Mouse (Mus musculus) lung, embryonic 14.5 days (tissue): Measurements from ENCODE around the gene Fgfr2. TPM values are rescaled to one million over a fixed set of nuclear protein-coding genes. Genes with fewer than 3 reads are reported as not detected.

ENCODE experiments used
- ATAC-seq: fragments of 200-750 bp; cut with Nextera tagmentation; 2 replicates; pipeline ENCODE4 v1.8.0; 2017; ENCODE audit warnings: mild to moderate bottlenecking, moderate TSS enrichment, moderate library complexity; ENCODE audit not compliant: insufficient read depth
- DNase-seq: peaks from one replicate; pipeline ENCODE4 v3.0.0-alpha.2; 2015
- H3K27ac ChIP-seq: fragments of 300-500 bp; sonication (generic); 2 replicates; pipeline ENCODE4 v1.5.1; 2014; ENCODE audit warnings: low read depth, mild to moderate bottlenecking, moderate library complexity
- H3K27me3 ChIP-seq: fragments of 300-500 bp; sonication (generic); 2 replicates; pipeline ENCODE4 v1.6.1; 2014; ENCODE audit warnings: low read length, control low read depth; ENCODE audit not compliant: insufficient read depth
- H3K36me3 ChIP-seq: fragments of 300-500 bp; sonication (generic); 2 replicates; pipeline ENCODE4 v1.6.1; 2014; ENCODE audit warnings: control low read depth; ENCODE audit not compliant: insufficient read depth
- H3K4me1 ChIP-seq: fragments of 300-500 bp; sonication (generic); 2 replicates; pipeline ENCODE4 v1.6.1; 2014; ENCODE audit warnings: antibody characterized with exemption, control low read depth; ENCODE audit not compliant: insufficient read depth
- H3K4me2 ChIP-seq: fragments of 300-500 bp; sonication (generic); 2 replicates; pipeline ENCODE4 v1.6.1; 2014; ENCODE audit warnings: mild to moderate bottlenecking
- H3K4me3 ChIP-seq: fragments of 300-500 bp; sonication (generic); 2 replicates; pipeline ENCODE4 v1.5.1; 2014; ENCODE audit warnings: low read depth, low read length
- H3K9ac ChIP-seq: fragments of 300-500 bp; sonication (generic); 2 replicates; pipeline ENCODE4 v1.6.1; 2014
- H3K9me3 ChIP-seq: fragments of 300-500 bp; sonication (generic); 2 replicates; pipeline ENCODE4 v1.6.1; 2016; ENCODE audit warnings: low read depth, low read length, control low read depth
- CTCF ChIP-seq: IDR thresholded peaks from 2 replicates; pipeline ENCODE4 v1.5.1; 2016; ENCODE audit warnings: antibody characterized with exemption, low read depth
- WGBS: fragments of 180-500 bp; shearing (Covaris S2); extraction: QIAGEN DNeasy Blood & Tissue Kit; methylation state at CpG from one replicate; pipeline ENCODE4 v1.1.7; 2014; 5-methylcytosine and 5-hydroxymethylcytosine counted together
- polyA plus RNA-seq: library from polyadenylated mRNA; unstranded; fragments of >200 nt; fragmentation: Nextera tagmentation; extraction: Ambion mirVana; gene quantifications from 2 replicates; pipeline ENCODE4 v1.2.1, GENCODE M21; 2014

Gene Fgfr2
- polyA plus RNA-seq, 1 experiment from 2014 or later, result 179 TPM

DNA sequence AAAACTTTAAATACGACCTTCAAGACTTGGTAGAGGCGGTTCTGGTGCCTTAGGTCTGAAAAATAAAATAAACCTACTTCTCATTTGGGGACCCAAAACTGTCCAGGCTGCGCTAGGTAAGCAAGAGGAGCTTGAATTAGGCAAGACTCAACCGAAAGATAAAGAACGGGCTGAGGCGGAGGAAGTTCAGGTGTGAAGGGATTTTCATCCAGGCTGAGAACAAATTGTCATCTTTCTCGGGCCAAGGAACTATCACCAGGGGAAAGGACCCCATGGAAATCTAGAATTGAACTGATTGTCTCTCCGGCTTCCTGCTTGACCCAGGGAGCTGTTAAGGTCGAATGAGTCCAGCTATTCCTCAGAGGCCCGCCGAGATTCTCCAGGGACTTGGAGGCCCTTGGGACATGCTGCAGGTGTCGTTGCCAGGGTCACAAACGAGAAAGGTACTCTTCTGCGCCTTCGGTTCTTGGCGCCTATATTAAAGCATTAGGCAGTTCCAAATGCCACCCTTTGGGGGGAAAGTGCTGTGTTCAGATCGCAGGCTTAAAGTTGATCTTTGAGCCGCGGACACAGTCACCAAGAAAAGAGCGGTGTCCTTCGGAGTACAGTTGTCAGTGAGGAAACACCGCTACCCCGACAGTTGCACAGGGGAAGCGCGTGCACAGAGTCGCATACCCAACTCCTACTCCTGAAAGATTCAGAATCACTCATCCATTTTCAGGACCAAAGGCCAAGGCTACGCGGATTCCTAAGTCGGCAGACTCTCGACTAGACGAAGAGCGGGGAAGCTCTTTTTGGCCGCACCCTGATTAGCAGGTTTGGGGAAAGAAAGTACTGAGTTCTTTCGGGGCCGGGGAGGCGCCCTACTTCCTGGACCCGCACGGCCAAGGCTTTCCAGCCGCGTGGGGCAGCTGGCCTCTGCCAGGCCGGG lies 1581.7 kb downstream of the Fgfr2 start:
- no peaks in the 10 kb centered on the region for H3K9me3 ChIP-seq
- peak overlapping the region; percentile 38 for H3K4me3 ChIP-seq
- ATAC-seq, result no peak
- 3% methylated on average over 41 of the region's 41 CpGs for WGBS
- no peak overlapping the region for H3K27ac ChIP-seq
- H3K4me2 ChIP-seq, result peak overlapping the region; percentile 68
- no peak for TF ChIP-seq CTCF
- H3K9ac ChIP-seq, result no peak overlapping the region
- H3K36me3 ChIP-seq, result no peaks in the 10 kb centered on the region
- no peak for DNase-seq
- H3K27me3 ChIP-seq, result peaks cover 81% of the 10 kb centered on the region
- H3K4me1 ChIP-seq, result peaks cover 7% of the 10 kb centered on the region; the same call in 1 of the 2 replicates

- no peaks in the 10 kb centered on the region for H3K9me3 ChIP-seq
- ATAC-seq, result peak; percentile 26; the same call in 1 of the 2 replicates
- under 1% methylated on average over 7 of the region's 7 CpGs for WGBS
- TF ChIP-seq CTCF, result peak; percentile 89
- peaks cover 66% of the 10 kb centered on the region for H3K27me3 ChIP-seq
- peak; percentile 94 for DNase-seq
- H3K4me2 ChIP-seq, result no peak overlapping the region
- H3K36me3 ChIP-seq, result no peaks in the 10 kb centered on the region
- no peak overlapping the region for H3K9ac ChIP-seq
- peaks cover 7% of the 10 kb centered on the region; the same call in 1 of the 2 replicates for H3K4me1 ChIP-seq
- no peak overlapping the region for H3K27ac ChIP-seq
- H3K4me3 ChIP-seq, result no peak overlapping the region
These were observed 1583.2 kb downstream of the Fgfr2 start for GRCm38 (mm10) chr7:131539979-131540378.

DNA sequence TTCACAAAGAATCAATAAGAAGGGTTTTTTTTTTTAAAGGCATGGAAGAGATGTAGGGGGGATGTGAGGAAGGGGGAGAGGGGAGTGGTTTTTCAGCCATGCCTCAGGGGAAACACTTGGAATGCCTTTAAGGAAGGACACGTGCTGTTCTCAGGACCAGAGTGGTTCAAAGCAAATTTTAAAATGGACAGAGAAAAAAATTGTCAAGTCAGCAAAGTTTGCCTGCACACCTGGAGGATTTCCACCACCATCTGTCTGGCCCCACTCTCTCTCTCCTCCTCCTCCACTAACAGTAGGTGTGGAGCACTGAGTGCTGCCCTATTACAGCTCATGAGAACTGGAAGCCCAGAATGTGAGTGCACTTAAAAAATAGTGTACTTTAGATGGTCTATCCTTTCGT lies 1619.4 kb downstream of the Fgfr2 start:
- no peak overlapping the region for H3K27ac ChIP-seq
- DNase-seq (no peak), ATAC-seq (no peak)
- no peaks in the 10 kb centered on the region for H3K27me3 ChIP-seq
- H3K4me1 ChIP-seq, result no peaks in the 10 kb centered on the region
- no peaks in the 10 kb centered on the region for H3K36me3 ChIP-seq
- WGBS, result 69% methylated on average over 2 of the region's 2 CpGs
- H3K4me2 ChIP-seq, result no peak overlapping the region
- H3K9me3 ChIP-seq, result no peaks in the 10 kb centered on the region
- no peak for TF ChIP-seq CTCF
- no peak overlapping the region for H3K9ac ChIP-seq
- no peak overlapping the region for H3K4me3 ChIP-seq

DNA sequence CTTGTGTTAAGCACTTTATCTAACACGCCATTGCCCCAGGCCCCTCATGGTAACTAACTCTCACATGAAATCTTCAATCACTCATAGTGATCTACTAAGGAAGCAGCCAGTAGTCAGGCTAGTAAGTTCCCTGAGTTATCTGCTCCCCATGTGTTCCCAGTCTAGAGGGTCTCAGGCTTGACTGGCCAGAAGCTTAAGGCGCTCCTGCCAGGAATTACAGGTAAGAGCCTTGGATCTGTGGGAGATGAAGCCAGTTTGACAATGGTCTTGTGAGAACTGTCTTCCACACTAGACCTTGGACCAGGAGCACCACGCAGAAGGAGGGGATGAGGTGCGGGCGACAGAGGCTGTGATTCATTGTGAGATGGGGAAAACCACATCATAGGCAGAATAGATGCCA lies 1644.7 kb downstream of the Fgfr2 start:
- DNase-seq (no peak), ATAC-seq (no peak)
- 89% methylated on average over 5 of the region's 5 CpGs for WGBS
- Histone ChIP-seq H3K4me2 (no peak overlapping the region), H3K9ac (no peak overlapping the region), H3K27ac (no peak overlapping the region), H3K4me1 (no peaks in the 10 kb centered on the region), H3K9me3 (no peaks in the 10 kb centered on the region), H3K27me3 (no peaks in the 10 kb centered on the region), H3K36me3 (no peaks in the 10 kb centered on the region), H3K4me3 (no peak overlapping the region)
- TF ChIP-seq CTCF, result no peak

- H3K9ac ChIP-seq, result no peak overlapping the region
- H3K27ac ChIP-seq, result no peak overlapping the region
- no peaks in the 10 kb centered on the region for H3K36me3 ChIP-seq
- no peak for TF ChIP-seq CTCF
- ATAC-seq, result no peak
- DNase-seq, result no peak
- no peak overlapping the region for H3K4me2 ChIP-seq
- no peak overlapping the region for H3K4me3 ChIP-seq
- WGBS, result 12% methylated on average over 8 of the region's 8 CpGs
- H3K27me3 ChIP-seq, result no peaks in the 10 kb centered on the region
- no peaks in the 10 kb centered on the region for H3K4me1 ChIP-seq
- no peaks in the 10 kb centered on the region for H3K9me3 ChIP-seq
These were observed 1646.0 kb downstream of the Fgfr2 start for GRCm38 (mm10) chr7:131477140-131477539.

GRCm38 (mm10) chr7:131471551-131471950 lies 1651.6 kb downstream of the Fgfr2 start:
- H3K9ac ChIP-seq, result no peak overlapping the region
- H3K4me2 ChIP-seq, result no peak overlapping the region
- no peak for TF ChIP-seq CTCF
- H3K27ac ChIP-seq, result no peak overlapping the region
- no peak for DNase-seq
- H3K9me3 ChIP-seq, result no peaks in the 10 kb centered on the region
- ATAC-seq, result no peak
- WGBS, result 83% methylated on average over 5 of the region's 5 CpGs
- H3K4me3 ChIP-seq, result no peak overlapping the region
- no peaks in the 10 kb centered on the region for H3K36me3 ChIP-seq
- no peaks in the 10 kb centered on the region for H3K27me3 ChIP-seq
- no peaks in the 10 kb centered on the region for H3K4me1 ChIP-seq

DNA sequence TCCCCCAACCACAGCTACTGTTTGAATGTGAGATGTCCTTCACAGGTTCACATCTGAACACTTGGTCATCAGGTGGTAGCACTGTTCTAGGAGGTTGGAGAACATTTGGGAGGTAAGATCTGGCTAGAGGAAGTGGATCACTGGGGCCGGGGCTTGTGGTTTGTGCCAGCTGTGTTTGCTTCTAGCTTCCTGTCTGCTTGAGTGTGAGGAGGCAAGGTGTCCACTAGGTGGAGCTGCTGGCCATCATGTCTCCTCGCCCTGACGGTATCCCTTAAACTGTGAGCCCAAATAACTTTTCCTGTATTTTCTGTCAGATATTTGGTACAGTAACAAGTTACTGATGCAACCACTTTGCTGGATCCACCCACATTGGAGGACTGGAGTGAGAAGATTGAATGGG lies 1653.6 kb downstream of the Fgfr2 start:
- Histone ChIP-seq H3K27me3 (no peaks in the 10 kb centered on the region), H3K36me3 (no peaks in the 10 kb centered on the region), H3K4me3 (no peak overlapping the region), H3K9ac (no peak overlapping the region), H3K4me2 (no peak overlapping the region), H3K4me1 (no peaks in the 10 kb centered on the region), H3K27ac (no peak overlapping the region), H3K9me3 (no peaks in the 10 kb centered on the region)
- WGBS, result 67% methylated on average over 3 of the region's 3 CpGs
- DNase-seq, result no peak
- no peak for ATAC-seq
- peak; percentile 51 for TF ChIP-seq CTCF
